Mouse (Mus musculus): Measurements from ENCODE around the gene Adamts8. TPM values are rescaled to one million over a fixed set of nuclear protein-coding genes. Genes with fewer than 3 reads are reported as not detected.

The Adamts8 gene
- polyA plus RNA-seq (2017; shearing (Covaris generic)), result under 1 TPM; 0.23 to 0.27 TPM

DNA sequence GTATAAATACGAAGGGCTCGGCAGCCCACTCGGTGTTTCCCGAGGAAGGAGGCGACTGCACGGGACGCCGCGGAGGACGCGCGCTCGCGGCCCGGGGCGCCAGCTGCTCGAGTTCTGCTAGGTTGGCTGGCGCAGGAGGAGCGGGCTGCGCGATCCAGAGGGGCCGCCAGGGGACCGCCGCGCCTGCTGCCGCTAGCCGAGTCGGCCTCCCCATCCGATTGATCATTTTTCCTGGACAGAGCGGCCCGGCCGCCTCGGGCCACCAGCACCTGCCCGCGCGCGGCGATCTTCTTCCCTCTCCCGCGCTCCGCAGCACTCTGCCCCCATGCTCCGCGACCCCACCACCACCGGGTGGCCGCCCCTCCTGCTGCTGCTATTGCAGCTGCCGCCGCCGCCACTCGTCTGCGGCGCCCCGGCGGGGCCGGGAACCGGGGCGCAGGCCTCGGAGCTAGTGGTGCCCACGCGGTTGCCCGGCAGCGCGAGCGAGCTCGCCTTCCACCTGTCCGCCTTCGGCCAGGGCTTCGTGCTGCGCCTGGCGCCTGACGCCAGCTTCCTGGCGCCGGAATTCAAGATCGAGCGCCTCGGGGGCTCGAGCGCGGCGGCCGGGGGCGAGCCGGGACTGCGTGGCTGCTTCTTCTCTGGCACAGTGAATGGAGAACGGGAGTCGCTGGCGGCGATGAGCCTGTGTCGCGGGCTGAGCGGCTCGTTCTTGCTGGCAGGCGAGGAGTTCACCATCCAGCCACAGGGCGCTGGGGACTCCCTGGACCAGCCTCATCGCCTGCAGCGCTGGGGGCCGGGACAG lies at the start of gene Adamts8:
Gene Adamts8 (plus strand): TSS at position 51 of the 802 bp plus-strand sequence.
- no peak for ATAC-seq

DNA sequence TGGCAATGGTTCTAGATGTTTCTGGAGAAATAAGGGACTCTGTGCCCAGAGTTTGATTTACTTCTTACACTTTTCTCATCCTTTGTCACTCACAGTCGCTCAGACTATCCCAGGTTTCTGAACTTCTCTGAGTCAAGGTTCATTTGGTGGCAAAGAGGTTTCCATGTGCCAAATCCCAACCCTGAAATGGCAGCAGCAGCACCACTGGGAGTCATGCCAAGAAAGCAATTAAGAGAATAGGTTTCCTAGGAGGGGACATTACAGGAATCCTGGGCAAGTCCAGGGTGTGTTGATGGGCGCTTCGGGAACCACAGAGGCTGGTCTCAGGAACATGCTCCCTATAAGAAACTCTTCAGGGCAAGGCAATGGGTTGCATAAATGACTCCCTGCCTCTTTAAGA lies 46.7 kb upstream of the Adamts8 start:
- no peak for ATAC-seq

DNA sequence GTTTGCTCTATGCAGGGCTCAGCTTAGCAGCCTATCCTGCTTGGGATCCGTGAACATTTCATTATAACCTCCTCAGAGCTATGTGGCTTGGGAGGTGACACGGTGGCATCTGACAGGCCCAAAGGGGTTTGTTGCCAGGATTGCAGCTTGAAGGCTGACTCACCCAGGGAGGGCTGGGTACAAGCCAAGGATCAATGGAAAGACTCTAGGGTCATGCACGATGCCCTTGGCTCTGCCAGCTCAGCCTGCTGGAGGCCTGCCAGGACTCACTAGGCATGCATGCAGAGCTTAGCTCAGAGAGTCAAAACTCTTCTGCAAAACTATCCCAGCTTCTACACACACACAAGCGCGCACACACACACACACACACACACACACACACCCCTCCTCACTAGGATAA lies 45.6 kb upstream of the Adamts8 start:
- no peak for ATAC-seq

DNA sequence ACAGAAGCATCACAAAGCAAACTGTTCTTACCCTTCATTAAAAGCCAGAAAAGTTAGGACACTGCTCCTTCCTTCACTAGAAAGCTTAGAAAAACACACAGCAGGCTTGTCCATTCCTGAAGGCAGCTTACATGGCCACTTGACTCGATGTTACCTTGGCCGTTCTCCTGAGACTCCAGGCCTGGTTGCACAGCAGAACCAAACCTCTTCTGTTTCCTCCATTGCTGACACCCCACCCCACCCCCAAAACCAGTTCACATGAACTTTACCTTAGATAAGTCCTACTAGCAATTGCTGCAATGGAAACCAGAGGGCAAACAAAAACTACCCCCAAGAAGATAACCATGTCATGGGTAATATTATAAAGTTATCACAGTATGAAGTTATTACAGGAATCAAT lies 45.2 kb upstream of the Adamts8 start:
- no peak for ATAC-seq

DNA sequence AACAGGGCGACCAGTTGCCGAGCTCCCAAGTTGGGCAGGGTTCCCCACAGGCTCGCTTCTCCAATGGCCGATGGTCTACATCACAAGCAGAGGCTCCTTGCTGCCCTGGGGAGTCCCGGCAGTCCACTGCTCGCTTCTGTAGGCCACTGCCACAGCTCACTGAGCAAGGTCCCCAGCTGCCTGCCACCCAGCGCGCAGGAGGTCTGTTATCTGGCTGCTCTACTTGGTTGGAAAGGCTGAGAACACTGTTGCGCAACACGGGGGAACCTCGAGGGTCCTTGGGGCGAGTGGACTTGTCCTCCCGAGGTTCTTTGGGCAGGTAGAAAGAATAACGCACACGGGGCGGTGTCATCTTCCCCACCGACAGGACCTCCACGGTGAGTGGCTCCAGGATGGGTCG lies 40.2 kb upstream of the Adamts8 start:
- no peak for ATAC-seq

DNA sequence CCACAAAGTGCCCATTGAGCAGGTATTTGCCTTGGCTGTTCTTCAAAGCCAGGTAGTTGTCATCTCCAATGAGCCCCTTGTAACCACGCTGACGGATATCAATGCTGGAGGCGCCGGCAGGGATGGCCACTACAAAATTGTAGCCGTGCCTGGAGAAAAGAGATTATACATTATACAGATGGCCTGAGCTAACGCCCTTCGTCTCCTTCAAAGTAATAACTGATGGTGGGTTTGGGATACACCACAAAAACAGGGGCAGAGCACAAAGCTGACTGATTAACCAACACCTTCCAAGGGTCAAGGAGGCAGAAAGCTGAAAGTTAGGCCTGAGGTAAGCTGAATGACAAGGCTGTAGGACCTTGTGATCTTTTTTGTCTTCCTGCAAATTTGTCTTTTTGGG lies 39.7 kb upstream of the Adamts8 start:
- no peak for ATAC-seq

DNA sequence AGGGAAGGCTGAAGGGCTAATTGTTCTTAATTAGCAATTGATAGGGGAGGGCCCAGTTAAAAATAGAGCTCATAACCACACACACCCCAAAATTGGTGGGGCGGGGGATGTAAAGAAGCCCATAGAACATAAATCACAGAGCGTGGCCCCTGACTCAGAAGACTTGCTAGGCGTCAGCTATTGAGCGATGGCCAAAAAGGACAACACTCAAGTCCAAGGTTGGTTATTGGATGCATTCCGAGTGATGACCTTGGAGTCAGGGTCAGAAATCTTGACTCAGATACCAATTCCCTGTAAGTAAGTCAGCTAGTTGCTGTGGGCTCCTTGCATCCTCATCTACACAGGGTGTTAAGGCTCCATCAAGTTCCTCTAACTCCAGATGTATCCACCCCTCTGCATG lies 39.1 kb upstream of the Adamts8 start:
- no peak for ATAC-seq

DNA sequence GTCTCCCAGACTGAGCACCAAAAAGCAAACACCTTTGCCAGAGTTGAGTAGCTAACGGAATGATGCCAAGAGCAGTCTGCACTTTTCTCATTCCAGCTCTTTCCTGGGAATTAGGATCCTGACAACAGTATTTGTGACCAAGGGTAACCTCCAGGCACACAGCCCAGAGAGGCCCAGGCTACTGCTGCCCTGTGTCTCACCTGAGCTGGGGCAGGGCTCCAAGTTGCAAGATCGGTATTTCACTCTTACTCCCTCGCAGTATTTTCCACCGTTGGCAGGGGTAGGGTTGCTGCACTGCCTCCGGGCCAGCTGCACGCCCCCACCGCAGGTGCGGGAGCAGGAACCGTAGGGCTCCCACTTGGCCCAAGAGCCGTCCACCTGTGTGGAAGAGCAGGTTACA lies 36.5 kb upstream of the Adamts8 start:
- ATAC-seq, result no peak

DNA sequence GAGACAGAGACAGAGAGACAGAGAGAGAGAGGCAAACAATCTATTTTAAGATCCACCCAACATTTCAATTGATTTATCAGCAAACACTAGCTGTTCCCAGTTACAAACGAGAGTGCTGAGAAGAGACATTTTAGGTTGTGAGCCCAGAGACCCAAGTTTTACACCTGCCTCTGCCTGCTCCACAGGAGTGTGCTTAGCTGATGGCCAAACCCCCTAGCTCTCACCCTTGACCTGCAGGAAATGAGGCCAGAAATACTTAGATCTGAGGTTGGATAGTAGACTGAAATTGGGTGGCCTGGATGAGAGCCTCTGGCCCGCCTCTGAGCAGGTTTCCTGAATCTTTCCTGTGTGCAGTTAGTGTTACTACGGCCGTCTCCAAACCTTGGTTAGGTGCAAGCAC lies 35.9 kb upstream of the Adamts8 start:
- ATAC-seq, result no peak

DNA sequence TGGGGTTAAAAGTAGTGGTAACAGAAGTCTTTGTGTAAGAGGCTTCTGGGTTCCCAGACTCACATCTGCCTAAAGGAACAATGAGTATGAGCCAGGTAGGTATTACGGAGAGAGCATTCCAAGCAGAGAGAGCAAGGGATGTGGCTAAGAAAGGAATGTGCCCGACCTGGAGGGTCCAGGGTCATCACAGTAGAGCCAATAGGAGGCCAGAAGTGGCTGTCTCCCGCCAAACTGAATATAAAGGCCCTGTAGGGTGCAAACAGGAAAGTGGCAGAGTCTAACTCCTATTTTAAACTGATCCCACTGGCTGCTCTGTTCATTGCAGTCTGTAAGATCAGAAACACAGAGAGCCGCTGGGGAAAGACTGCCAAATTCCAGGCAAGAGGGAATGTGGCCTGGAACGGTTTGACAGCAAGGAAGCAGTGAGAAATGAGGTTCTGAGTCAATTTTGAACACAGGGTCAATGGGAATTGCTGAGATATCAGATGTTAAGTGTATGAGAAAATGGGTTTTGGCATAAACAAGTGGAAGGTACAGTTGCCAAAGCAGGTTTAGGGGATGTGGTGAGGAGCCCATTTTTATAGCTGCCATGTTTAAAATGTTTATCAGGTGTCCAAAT lies 34.6 kb upstream of the Adamts8 start:
- no peak for ATAC-seq

DNA sequence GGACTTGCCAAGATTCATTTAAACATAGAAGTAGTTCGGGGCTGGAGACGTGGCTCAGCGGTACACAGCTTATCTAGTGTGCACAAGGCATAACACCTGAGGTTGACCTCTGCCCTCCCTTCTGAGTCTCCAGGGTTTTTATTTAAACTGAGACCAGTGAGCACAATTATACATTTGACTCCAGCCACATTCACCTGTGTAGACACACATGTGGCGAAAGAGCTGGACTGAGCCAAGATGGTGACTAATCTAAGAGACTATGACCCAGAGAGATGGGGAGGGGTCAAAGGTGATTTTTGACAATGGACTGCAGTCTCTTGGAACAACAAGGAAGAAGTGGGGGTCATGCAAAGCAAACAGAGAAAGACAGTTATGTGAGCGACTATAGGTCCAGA lies 34.1 kb upstream of the Adamts8 start:
- no peak for ATAC-seq

DNA sequence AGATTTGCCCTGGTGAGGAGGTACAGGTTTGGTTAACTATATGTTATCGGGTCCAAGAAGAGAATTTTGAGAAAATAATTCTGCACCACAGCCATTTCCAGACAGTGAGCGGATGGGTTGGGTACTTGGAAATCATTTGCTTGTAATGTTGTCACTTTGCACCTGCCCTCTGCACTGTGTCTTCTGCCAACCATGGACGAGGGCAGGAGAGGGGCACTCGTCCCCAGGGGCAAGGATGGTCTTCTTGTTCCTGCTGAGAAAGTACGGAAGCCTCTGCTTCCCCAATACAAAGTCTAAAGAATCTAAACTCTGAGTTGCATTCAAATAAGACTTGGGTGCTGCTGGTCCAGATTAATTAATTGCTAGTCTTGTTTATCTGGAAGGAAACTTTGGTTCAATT lies 33.4 kb upstream of the Adamts8 start:
- no peak for ATAC-seq

DNA sequence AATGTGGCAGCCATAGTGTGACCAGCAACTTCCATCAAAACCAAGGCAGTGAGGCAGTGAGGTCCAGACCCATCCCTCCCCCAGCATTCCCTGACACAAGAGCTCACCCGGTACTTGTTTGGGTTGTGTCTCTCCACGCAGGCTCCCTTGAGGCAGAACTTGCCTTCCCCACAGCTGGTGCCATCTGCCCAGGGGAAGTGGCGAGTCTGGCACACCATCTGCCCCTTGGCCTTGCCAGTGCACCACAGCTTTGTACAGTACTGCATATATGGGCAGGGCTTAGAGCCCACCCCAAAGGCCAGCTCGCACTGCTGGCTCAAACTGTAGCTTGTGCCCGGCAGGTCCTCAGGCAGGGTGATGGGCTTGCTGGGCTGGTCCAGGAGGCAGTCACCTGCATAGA lies 31.9 kb upstream of the Adamts8 start:
- no peak for ATAC-seq

DNA sequence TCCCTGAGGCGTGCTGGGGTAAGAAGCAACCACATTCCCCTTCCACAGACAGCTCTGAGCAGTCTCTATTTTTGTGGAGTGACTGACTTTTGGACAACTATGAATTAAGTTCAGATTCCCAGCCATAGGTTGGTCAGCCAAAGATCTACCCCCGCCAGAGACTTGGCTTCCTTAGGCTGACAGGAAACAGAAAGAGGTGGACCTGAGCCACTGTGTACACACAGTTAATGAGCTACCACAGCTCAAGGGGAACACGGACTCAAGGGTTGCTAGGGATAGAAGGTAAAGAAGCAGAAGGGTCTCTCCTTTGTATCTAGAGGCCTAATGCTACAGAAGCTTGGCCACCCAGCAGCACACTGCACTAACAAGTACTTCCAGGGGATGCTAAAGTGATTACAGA lies 30.2 kb upstream of the Adamts8 start:
- ATAC-seq, result no peak

DNA sequence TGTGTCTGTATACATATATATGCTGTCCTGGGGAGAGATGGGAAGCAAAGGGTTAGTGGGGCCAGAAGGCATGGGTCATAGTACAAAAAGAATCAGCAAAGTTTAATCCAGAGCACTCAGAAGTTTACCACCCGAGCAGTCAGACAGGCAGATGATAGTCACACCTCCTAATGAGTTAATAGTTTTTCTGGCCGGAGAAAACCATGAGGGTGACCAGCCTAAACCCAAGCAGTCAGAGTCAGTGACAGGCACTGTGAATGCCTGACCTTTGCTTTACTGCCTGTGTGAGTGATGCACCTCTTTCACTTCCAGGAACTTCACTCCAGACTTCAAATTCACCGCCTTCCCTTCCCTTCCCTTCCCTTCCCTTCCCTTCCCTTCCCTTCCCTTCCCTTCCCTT lies 28.9 kb upstream of the Adamts8 start:
- ATAC-seq, result no peak

DNA sequence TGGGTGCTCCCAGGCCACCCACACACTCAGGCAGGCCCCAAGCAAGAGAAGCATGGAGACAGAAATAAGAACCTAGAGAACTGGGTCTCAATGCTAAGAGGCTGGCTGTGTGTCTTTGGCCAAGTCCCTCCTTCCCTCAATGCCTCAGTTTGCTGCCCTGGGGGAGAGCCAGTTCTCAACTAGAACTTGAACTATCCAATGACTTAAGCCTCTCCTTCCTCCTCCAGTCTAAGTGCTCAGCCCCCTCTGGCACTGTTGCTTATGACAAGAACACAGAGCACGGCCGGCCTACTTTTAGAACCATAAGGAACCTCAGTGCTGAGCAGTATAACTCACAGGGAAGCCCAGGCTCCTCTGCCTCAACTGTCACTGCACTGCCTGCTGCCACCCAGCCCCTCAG lies 28.1 kb upstream of the Adamts8 start:
- ATAC-seq, result no peak

DNA sequence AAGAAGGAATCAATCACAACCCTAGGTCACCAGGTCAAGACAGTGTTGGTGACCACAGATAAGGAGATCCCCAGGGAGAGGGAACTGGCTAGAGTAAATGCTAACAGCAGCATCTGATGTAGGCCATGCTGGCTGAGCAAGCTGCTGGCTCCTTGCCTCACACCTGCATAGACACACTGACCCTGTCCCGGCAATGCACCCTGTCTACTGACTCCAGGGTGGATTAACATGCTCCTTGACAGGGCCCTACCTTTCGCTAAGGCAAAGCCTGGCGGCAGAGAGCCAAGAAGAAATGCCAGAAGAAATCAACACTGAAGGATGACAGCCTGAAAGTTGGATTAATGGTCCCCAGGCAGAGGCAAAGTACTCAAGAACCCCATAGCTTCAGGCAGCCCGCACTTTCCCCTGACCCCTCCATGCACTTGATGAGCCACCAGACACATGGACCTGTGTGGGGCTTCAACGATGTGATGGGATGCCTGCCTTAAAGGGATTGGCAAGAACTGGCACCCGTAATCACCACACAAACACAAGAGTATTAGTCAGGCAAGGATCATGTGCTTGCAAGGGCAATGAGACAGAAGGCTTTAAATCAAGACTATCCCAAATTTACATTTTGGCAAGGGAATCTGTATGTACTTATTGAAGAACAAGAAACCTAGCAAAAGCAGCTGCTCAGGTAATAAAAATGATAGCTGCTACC lies 25.9 kb upstream of the Adamts8 start:
- ATAC-seq, result no peak

DNA sequence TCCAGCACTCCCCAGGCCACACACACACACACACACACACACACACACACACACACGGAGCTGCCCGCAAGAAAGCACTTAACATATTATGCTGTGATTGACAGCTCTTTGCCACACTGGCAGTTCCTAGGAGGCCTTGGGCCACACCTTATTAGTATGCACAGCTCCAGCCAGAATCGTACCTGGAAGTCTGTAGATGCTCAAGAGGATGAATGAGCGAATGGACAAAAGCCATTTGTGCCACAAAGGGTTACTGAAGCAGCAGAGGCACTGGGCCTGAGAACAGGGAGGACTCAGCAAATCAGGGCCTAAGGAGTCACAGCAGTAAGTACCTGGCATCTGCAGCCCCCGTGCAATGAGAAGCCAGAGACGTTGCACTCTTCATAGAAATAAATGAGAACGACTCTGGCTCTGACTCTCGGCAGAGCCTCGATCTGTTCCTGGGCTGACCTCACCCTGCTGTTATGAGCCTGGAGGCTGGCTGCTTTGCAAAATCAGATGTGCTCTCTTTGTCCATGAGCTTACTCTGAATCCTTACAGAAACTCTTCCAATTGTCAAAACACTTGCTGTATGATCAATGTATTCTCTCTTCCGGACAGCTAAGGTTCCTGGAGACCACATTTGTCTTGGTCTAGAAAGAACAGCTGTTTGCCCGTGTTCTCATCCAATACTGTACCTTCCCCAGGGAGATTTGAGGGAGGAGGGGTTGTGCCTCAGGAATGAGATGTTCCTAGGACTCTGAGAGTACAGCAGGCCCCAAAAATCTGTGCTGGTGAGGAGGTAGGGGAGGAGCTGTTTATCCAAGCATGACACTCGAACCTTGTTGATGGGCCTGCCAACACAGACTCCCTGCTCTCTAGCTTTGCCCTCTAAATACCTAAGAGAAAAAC lies 23.7 kb upstream of the Adamts8 start:
- ATAC-seq, result no peak

DNA sequence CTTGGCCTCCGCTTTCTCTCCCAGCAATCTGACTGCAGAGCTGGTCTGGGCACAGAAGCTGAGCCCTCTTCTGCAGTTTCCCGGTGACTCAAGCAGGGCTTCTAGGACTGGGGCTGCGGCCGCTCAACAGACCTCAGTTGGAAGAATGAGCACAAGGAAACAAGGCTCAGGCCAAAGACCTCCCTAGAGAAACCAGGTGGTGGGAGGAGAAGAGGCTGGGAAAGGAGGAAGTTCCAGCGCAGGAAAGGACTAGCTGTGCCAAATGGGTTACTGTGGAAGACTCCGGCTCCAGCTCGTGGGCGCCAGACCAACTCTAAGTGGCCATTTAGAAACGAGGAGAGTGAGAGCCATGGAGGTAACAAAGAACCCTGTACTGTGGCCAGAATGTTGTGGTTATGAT lies 22.7 kb upstream of the Adamts8 start:
- ATAC-seq, result no peak

DNA sequence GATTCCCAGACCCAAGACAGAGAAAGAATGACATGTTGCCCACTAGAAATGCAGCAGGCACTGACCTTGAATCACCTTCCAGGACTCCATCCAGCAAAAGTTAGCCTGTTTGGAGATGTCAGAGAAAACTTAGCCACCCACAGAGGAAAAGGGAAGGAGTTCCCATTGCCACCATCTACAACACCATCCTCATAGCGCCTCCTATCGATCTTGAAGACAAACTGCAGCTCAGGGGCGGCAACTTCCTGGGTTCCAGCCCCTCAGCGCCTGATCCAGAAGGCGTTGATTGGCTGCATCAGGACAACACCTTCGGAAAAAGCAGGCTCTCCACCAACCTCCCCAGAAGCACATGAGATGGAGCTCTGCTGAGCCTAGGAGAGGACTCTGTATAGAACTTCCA lies 21.6 kb upstream of the Adamts8 start:
- ATAC-seq, result no peak

DNA sequence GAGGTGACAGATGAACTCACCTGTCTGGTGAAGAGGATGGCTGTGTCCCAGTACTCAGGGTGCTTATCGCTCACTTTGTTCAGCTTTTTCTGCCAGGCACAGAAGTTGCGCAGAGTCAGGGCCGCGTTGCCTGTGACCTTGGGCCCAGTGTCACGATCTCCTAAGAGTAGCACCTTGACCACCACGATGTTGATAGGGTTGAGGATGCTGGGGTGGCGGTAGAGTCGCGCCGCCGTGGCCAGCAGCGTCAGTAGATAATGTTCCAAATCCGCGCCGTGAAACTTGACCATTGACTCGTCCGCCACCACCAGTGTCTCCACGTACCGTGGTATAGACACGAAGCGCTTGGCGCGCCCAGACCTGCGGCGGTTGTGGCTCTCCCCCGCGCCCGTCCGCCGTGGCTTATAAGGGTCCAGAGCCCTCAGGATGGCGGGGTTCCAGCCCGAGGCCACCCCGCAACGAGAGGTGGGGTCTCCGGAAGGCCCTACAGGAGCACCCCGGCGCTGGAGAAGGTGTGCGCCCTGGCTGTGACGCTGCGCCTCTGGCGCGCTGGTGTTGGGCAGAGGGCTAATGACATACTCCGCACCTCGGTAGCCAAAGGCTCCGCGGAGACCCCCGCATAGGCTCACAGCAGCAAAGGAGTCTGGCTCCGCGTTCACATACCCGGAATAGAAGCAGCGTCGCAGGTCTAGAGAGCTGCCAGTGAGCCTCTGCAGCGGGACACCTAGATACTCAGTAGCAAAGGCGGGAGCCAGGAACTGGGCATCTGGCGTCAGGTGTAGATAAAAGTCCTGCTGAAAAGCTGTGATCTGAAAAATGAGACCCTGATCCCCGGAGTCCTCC lies 20.9 kb upstream of the Adamts8 start:
- no peak for ATAC-seq

Measured in CD4-positive, CD25-positive, alpha-beta regulatory T cell, adult 4 months (primary cell).